Mouse (Mus musculus): ENCODE measurements at regions not wholly inside any gene's neighbourhood (a gene's known extent, or its start where the extent isn't known, plus 50 kb on each side); places are given as distances from the start of the nearest gene placed in this dataset.
A peak's percentile ranks its signal among the peaks of the same experiment; 100 is the strongest.

- DNase-seq: no peak
Observed at GRCm38 (mm10) chr16:21362663-21363367, 60.1 kb upstream of the Vps8 start.

DNA sequence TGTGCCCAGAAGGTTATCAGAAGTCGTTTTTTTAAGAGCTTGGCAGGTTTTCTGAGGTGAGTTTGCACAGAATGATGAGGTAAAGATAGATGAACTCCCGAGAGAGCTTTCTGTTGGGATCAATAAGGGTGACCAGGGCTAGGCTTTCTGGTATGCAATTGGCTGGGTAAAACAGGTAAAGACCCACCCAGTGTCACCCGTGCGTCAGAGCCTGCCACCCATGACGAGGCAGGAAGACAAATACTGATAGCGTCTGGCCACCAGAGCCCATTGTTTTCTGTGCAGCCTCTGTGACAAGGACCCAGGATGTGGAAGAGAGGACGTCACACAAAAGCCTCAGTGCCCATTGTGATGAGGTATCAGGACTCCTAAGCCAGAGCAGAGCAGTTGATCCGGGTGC lies 58.0 kb upstream of the Vps8 start:
- no peak for DNase-seq

- DNase-seq: peak; percentile 11
Observed at GRCm38 (mm10) chr16:21367449-21367848, 55.5 kb upstream of the Vps8 start.

- DNase-seq: no peak
Observed at GRCm38 (mm10) chr16:21368821-21369220, 54.1 kb upstream of the Vps8 start.

- no peak for DNase-seq
Observed at GRCm38 (mm10) chr16:21369569-21370512, 53.1 kb upstream of the Vps8 start.
